Mouse (Mus musculus) splenic B cell, adult 2 months (primary cell): Measurements from ENCODE around the gene Wwox.

ENCODE experiments used
- DNase-seq: peaks from one replicate; pipeline ENCODE4 v3.0.0-alpha.2; 2011; ENCODE audit warnings: low read depth, low spot score
- H3K27me3 ChIP-seq: 2 replicates; pipeline ENCODE4 v1.6.1; 2012; ENCODE audit warnings: mild to moderate bottlenecking, low read length, moderate library complexity, mixed read lengths; ENCODE audit not compliant: control insufficient read depth, poor library complexity, insufficient read depth, severe bottlenecking
- H3K36me3 ChIP-seq: 2 replicates; pipeline ENCODE4 v1.6.1; 2012; ENCODE audit warnings: mild to moderate bottlenecking, low read length, moderate library complexity, mixed read lengths; ENCODE audit not compliant: control insufficient read depth, poor library complexity, insufficient read depth, severe bottlenecking

Wwox gene

DNA sequence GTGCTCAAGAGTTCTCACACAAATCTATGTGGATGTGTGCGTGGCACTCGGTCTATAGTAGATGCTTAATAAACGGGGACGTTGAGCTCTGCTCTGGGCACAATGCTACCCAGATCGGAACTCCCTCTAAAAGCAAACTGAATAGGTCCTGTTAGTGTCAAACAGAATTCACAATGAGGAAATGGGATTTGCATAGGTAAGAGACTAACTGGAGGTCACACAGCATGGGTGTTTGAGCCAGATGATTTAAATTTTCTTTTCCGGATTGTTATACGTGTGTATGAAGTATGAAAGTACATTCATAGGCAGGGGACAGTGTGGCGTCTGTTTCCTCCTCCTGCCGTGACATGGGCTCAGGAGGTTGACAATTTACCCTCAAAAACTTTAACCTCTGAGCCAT lies 469.7 kb downstream of the Wwox start:
- Histone ChIP-seq H3K36me3 (no peaks in the 10 kb centered on the region), H3K27me3 (no peaks in the 10 kb centered on the region)
- peak; percentile 40 for DNase-seq

DNA sequence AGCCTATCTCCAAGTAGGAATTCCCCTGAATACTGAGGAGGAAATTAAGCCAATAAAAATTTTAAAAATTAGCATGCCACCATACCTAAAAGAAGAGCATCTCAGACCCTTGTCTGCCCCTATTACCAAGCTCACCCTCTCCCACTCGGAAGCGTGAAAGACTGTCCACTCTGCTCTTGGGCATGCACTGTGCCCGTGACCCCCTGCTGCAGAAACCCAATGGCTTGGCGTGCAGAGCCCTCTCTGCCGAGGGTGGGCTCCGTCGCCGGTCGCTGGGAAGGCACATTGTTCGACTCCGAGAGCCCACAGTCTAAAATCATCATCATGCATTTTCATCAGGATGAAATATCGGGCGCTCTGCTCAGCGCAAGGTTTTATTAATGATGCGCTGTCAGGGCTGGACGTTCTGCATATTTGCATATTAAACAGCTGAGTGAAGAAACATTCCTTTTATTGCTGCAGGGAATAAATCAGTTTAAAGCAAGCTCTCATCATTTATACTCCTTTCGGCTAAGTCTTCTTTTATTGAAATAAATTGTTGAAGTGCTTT lies 471.7 kb downstream of the Wwox start:
- DNase-seq = no peak
- no peaks in the 10 kb centered on the region for H3K27me3 ChIP-seq
- H3K36me3 ChIP-seq = no peaks in the 10 kb centered on the region

DNA sequence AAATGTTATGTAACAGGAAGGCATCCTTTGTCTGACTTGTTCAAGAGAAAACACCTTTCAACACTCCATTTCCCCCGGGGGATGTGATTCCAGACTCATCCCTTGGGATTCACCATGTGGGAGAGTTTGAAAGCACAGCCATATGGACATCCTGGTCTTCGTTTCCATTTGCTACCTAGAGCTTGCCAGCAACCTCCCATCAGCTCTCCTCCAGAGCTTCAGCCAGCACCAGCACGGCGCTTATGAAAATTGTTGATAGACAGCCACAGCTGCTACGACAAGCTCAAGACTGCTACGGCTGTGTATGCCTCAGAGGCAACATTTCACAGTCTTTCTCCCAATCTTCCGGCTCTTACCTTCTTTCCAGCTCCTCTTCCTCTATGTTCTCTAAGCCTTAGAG lies 484.2 kb downstream of the Wwox start:
- Histone ChIP-seq H3K36me3 (no peaks in the 10 kb centered on the region), H3K27me3 (no peaks in the 10 kb centered on the region)
- no peak for DNase-seq

- no peak for DNase-seq
- Histone ChIP-seq H3K27me3 (no peaks in the 10 kb centered on the region), H3K36me3 (no peaks in the 10 kb centered on the region)
Observed at GRCm38 (mm10) chr8:114927412-114927811, 488.0 kb downstream of the Wwox start.

GRCm38 (mm10) chr8:114927917-114928316 lies 488.5 kb downstream of the Wwox start:
- Histone ChIP-seq H3K27me3 (no peaks in the 10 kb centered on the region), H3K36me3 (no peaks in the 10 kb centered on the region)
- DNase-seq = peak; percentile 5

DNA sequence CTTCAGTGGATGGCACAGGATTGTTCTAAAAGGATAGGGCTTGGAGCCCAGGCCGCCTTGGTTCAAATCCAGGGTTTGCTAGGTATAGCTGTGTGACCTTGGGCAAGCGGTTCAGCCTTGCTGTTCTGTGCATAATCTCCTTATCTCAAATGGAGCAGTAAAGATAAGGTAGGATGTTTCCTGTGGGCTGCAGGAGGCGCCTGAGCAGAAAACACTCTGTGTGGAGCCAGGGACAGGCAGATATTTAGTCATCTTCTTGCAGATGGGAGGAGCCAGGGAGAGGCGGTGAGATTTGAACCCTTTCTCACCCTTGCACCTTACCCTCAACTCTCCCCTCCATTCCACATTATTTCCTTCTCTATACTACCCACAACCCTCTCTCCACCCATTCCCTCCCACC lies 490.1 kb downstream of the Wwox start:
- H3K27me3 ChIP-seq = no peaks in the 10 kb centered on the region
- DNase-seq = no peak
- no peaks in the 10 kb centered on the region for H3K36me3 ChIP-seq

DNA sequence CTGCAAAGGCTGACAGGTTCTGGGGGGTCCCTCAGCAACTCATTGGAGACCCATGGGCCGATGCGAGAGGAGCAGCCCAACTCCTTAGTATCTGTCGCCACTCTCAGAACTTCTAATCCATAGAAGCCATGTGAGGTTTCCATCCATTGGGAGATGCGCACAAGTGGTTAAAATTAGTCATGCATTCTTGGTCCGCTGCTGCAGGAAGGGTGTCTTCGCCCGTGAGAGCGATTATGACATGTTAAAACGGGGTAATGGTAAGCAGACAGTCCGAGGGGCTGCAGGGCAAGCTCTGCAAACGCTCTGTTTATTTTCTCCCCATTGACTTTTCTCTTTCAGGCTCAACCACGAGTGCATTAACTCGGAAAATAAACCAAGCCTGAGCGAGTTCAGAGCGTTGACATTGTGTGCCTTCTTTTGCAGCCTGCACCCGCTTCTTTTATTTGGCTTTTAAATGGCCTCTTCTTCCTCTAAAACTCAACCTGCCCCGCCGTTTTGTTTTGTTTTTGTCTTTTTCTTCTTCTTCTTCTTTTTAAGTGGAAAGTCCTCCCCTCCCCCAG lies 492.7 kb downstream of the Wwox start:
- Histone ChIP-seq H3K36me3 (no peaks in the 10 kb centered on the region), H3K27me3 (no peaks in the 10 kb centered on the region)
- no peak for DNase-seq

DNA sequence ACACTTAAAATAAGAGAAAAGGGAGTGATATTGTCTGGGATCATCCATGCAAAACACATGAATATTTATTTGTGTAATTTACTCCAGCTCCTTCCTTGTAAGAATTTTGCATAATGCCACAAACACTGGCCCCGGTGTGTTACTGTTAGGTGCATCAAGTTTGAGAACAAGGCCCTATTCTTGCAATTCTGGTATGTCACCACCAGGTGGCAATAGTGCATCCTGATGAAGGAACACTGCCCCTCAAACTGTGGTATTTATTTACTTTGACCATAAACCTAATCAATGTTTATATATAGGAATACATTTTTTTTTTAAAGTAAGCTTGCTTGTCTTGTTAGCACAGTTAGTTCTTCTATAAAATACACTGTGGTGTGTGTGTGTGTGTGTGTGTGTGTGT lies 493.8 kb downstream of the Wwox start:
- Histone ChIP-seq H3K36me3 (no peaks in the 10 kb centered on the region), H3K27me3 (no peaks in the 10 kb centered on the region)
- DNase-seq = peak; percentile 58

DNA sequence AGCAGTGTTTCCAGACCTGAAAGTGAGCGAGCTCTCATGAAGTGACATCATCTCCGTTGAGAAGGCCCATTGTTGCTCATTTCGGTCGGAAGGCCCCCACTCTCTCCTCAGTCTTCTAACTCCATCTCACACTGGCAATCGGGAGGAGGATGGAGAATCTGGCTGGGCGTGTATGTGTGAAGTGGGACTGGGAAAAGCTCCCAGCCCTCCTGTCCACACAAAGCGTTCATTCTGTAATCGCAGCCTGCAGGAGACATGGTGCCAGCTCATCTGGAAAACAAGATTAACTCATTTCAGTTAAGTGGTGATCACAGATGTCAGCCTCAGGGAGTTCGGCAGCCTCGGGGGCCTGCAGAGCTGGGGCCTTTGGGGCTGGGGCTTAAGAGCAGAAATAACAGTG lies 497.4 kb downstream of the Wwox start:
- no peaks in the 10 kb centered on the region for H3K36me3 ChIP-seq
- DNase-seq = no peak
- H3K27me3 ChIP-seq = no peaks in the 10 kb centered on the region

- no peaks in the 10 kb centered on the region for H3K27me3 ChIP-seq
- no peaks in the 10 kb centered on the region for H3K36me3 ChIP-seq
- DNase-seq = no peak
Observed at GRCm38 (mm10) chr8:114939338-114939737, 499.9 kb downstream of the Wwox start.

DNA sequence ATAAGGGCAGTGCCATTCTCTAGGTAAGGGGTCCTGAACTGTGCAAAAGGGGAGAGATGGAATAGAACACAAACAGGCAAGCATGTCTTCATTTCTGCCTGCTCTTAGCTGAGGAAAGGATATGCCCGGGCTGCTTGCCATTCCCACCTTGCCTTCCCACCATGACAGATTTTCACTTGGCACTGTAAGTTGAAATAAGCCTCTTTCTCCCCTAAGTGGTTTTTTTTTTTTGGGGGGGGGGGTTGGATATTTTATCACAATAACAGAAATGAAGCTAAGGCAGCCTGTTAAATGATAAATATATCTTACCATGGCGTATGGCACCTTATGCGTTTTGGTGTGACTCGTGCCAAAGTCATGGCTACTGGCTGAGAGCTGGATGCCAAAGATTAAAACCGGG lies 501.6 kb downstream of the Wwox start:
- no peak for DNase-seq
- no peaks in the 10 kb centered on the region for H3K36me3 ChIP-seq

GRCm38 (mm10) chr8:114941644-114942043 lies 502.2 kb downstream of the Wwox start:
- H3K36me3 ChIP-seq = no peaks in the 10 kb centered on the region
- H3K27me3 ChIP-seq = no peaks in the 10 kb centered on the region
- DNase-seq = no peak

More for the DNA sequence above, 501.6 kb downstream of the Wwox start:
- no peaks in the 10 kb centered on the region for H3K27me3 ChIP-seq

DNA sequence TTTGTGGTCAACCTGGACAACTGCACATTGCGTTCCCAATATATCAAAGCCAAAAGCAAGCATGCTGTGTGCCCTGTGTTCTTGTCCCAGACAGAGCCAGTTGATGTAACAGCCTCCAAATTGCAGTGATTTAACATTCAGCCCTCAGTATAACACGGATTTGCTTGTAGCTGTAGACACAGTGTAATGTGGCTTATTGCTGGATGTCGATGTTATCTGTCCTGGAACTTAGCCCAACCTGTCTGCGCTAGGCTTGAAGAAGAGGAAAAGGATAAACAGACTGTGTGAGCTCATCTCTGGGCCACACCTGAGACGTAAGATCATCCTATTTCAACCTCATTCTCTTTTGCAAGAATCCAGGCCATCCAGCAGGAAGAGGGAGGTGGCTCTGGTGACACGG lies 508.5 kb downstream of the Wwox start:
- Histone ChIP-seq H3K27me3 (no peaks in the 10 kb centered on the region), H3K36me3 (no peaks in the 10 kb centered on the region)
- DNase-seq = no peak

GRCm38 (mm10) chr8:114956377-114957168 lies 517.1 kb downstream of the Wwox start:
- H3K36me3 ChIP-seq = no peaks in the 10 kb centered on the region
- no peak for DNase-seq
- H3K27me3 ChIP-seq = no peaks in the 10 kb centered on the region

GRCm38 (mm10) chr8:114958437-114959107 lies 519.1 kb downstream of the Wwox start:
- no peak for DNase-seq
- Histone ChIP-seq H3K27me3 (no peaks in the 10 kb centered on the region), H3K36me3 (no peaks in the 10 kb centered on the region)
